Mouse (Mus musculus) olfactory bulb, adult 2 months (tissue): ENCODE results near the gene Cntnap1.

ENCODE experiments used
- CTCF ChIP-seq: fragments of 200-500 bp; IDR thresholded peaks from 2 replicates; pipeline ENCODE4 v1.5.1; 2012; ENCODE audit warnings: low read depth, mild to moderate bottlenecking, low read length, moderate library complexity; ENCODE audit not compliant: insufficient read depth
- POLR2A ChIP-seq: fragments of 200-500 bp; IDR thresholded peaks from 2 replicates; pipeline ENCODE4 v1.6.1; 2012; ENCODE audit warnings: mild to moderate bottlenecking, low read depth, low read length, moderate library complexity; ENCODE audit not compliant: insufficient read depth

DNA sequence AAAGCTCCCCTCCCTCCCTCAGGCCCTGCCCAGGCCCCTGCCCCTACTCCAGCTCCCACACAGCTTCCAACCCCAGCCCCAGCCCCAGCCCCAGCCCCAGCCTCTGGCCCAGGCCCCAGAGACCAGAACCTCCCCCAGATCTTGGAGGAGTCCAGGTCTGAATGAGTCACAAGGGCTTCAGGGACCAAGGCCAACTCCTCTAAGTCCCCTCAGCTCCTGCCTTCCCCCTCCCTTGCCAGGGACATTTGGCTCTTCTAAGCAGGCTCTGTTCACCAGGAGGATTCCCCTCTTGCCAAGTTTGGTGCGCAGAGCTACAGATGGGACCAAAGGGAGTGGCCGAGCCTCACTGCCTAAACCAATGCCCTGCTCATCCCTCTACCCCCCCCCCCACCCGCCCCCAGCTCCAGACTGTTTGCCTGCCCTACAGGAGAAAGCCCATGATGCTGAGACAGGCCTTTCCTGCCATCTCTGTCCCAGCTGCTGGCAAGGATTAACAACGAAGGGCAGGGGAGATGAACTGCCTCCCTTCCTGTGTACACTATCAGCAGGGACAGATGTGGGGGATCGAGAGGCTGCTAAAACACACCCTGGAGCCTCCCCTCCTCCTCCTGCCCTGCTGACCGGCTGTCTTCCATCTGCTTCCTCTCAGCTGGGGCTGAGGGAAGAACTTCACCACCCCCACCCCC, 19.3 kb downstream of the Cntnap1 start:
- no peak for TF ChIP-seq POLR2A
- TF ChIP-seq CTCF = no peak
